Mouse (Mus musculus) limb, embryonic 14.5 days (tissue): Measurements from ENCODE around the gene Ankrd44. TPM values are rescaled to one million over a fixed set of nuclear protein-coding genes. Genes with fewer than 3 reads are reported as not detected.

Source experiments
- ATAC-seq: fragments of 200-750 bp; cut with Nextera tagmentation; 2 replicates; pipeline ENCODE4 v1.8.0; 2017; ENCODE audit warnings: low read depth, moderate number of reproducible peaks, moderate TSS enrichment; ENCODE audit not compliant: low FRiP score
- DNase-seq: peaks from one replicate; pipeline ENCODE4 v3.0.0-alpha.2; 2015; ENCODE audit warnings: low spot score
- H3K27ac ChIP-seq: fragments of 300-500 bp; sonication (generic); replicated peaks from 2 replicates; pipeline ENCODE4 v1.5.1; 2014; ENCODE audit warnings: low read depth, mild to moderate bottlenecking, low read length, moderate library complexity, mixed read lengths
- H3K27me3 ChIP-seq: fragments of 300-500 bp; sonication (generic); 2 replicates; pipeline ENCODE4 v1.6.1; 2014; ENCODE audit warnings: low read length, mixed read lengths; ENCODE audit not compliant: control insufficient read depth, insufficient read depth
- H3K36me3 ChIP-seq: fragments of 300-500 bp; sonication (generic); 2 replicates; pipeline ENCODE4 v1.6.1; 2014; ENCODE audit warnings: mild to moderate bottlenecking, low read length, moderate library complexity, mixed read lengths; ENCODE audit not compliant: control insufficient read depth, insufficient read depth
- H3K4me1 ChIP-seq: fragments of 300-500 bp; sonication (generic); 2 replicates; pipeline ENCODE4 v1.6.1; 2014; ENCODE audit warnings: antibody characterized with exemption, low read length, mixed read lengths; ENCODE audit not compliant: control insufficient read depth, insufficient read depth
- H3K4me2 ChIP-seq: fragments of 300-500 bp; sonication (generic); replicated peaks from 2 replicates; pipeline ENCODE4 v1.6.1; 2014; ENCODE audit warnings: low read depth, mild to moderate bottlenecking, low read length, moderate library complexity; ENCODE audit not compliant: severe bottlenecking
- H3K4me3 ChIP-seq: fragments of 300-500 bp; sonication (generic); replicated peaks from 2 replicates; pipeline ENCODE4 v1.5.1; 2014; ENCODE audit warnings: low read length
- H3K9ac ChIP-seq: fragments of 300-500 bp; sonication (generic); 2 replicates; pipeline ENCODE4 v1.6.1; 2014; ENCODE audit warnings: mild to moderate bottlenecking, low read depth, low read length, moderate library complexity; ENCODE audit not compliant: severe bottlenecking
- H3K9me3 ChIP-seq: fragments of 300-500 bp; sonication (generic); 2 replicates; pipeline ENCODE4 v1.6.1; 2016; ENCODE audit warnings: low read length; ENCODE audit not compliant: control insufficient read depth
- POLR2A ChIP-seq: fragments of 200-500 bp; IDR thresholded peaks from 2 replicates; pipeline ENCODE4 v1.8.0; 2012; ENCODE audit warnings: inconsistent platforms, mild to moderate bottlenecking, moderate library complexity, borderline replicate concordance; ENCODE audit not compliant: insufficient read depth, insufficient read length; ENCODE audit errors: extremely low read depth
- WGBS: fragments of 180-500 bp; shearing (Covaris S2); extraction: QIAGEN DNeasy Blood & Tissue Kit; methylation state at CpG from one replicate; pipeline ENCODE4 v1.1.7; 2014; 5-methylcytosine and 5-hydroxymethylcytosine counted together
- polyA plus RNA-seq, 2 experiments: library from polyadenylated mRNA; depleted of rRNA in 1 of 2; stranded (reverse) in 1 of 2; unstranded in 1 of 2; fragments of >200 nt; fragmentation: Nextera tagmentation in 1 of 2; extraction: Ambion mirVana in 1 of 2; gene quantifications; 2 replicates each; pipeline versions ENCODE4 v1.2.1 to v1.2.3; 2012 to 2014

Gene Ankrd44
- polyA plus RNA-seq, 2 experiments: 23.5 to 38.8 TPM

DNA sequence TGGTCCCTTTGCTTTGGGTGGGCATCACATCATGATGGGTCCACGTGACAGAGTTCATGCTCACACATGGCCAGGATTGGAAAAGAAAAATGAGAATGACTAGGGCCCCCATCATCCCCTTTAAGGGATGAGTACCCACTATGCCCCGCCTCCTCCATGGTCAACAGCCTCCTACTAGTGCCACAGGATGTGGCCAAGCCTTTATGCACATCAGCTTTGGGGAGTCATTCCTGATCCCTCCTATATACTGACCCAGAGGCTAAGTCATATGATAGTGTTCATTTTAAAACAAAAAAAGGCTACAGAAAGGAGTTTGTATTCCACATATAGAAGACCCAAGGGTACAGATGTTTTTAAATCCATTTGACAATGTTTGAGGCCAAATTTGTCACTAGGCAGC, 287.1 kb downstream of the Ankrd44 start:
- no peaks in the 10 kb centered on the region for H3K4me1 ChIP-seq

DNA sequence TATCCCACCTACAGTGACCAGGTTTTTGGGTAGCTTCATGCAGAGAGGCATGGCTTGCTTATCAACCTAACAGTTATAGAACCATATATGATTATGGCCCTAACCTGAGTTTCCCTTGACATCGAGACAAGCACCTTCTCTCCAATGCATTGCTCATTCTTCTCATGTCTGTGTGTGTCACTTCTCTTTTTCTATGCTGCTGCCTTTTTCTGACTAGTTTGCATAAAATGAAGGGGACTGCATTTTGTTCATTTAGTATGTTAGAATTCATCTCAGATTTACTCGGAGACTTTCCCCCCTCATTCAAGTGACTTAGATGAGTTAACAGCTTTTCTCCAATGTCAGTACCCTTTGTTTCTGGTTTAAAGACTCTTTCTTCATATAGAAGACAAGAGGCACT, 288.8 kb downstream of the Ankrd44 start:
- Histone ChIP-seq H3K4me1 (no peaks in the 10 kb centered on the region), H3K4me3 (no peak overlapping the region), H3K9ac (no peak overlapping the region), H3K27me3 (no peaks in the 10 kb centered on the region), H3K9me3 (no peaks in the 10 kb centered on the region), H3K4me2 (no peak overlapping the region), H3K36me3 (no peaks in the 10 kb centered on the region), H3K27ac (no peak overlapping the region)
- WGBS: 90% methylated on average over 2 of the region's 2 CpGs
- no peak for TF ChIP-seq POLR2A
- no peak for ATAC-seq
- DNase-seq: no peak

More for the DNA sequence above, 287.1 kb downstream of the Ankrd44 start:
- no peak for TF ChIP-seq POLR2A
- Histone ChIP-seq H3K9ac (no peak overlapping the region), H3K4me3 (no peak overlapping the region), H3K36me3 (0 out of 2 replicates have a peak, but pooled peaks cover 2% of the 10 kb centered on the region), H3K9me3 (no peaks in the 10 kb centered on the region), H3K27me3 (no peaks in the 10 kb centered on the region), H3K4me2 (no peak overlapping the region), H3K27ac (no peak overlapping the region)
- WGBS: 86% methylated on average over 2 of the region's 2 CpGs
- DNase-seq (no peak), ATAC-seq (no peak)

DNA sequence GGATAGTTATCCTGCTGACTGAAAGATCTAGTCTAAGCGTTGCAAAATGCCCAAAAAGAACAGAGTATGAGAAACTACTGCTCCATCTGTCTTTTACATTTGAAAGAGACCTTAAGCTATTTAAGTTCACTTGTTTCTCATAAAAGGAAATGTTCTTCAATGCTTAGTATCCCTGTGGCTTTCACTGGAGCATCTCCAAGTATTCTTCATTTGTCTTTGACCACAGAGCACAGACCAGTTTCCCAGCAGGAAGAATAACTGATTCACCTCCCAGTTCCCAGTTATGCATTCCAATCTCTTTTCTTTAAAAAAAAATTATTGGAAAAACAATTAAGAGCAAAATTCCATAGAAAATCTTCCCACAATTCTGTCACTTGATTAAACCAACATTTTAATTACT, 297.1 kb downstream of the Ankrd44 start:
- no peak for TF ChIP-seq POLR2A
- H3K4me2 ChIP-seq: no peak overlapping the region
- H3K9me3 ChIP-seq: no peaks in the 10 kb centered on the region
- no peak for ATAC-seq
- H3K27ac ChIP-seq: no peak overlapping the region
- H3K4me1 ChIP-seq: no peaks in the 10 kb centered on the region
- DNase-seq: peak; percentile 21
- H3K4me3 ChIP-seq: no peak overlapping the region
- 67% methylated on average over 1 of the region's 1 CpGs for WGBS
- H3K9ac ChIP-seq: no peak overlapping the region
- H3K27me3 ChIP-seq: no peaks in the 10 kb centered on the region
- H3K36me3 ChIP-seq: no peaks in the 10 kb centered on the region

DNA sequence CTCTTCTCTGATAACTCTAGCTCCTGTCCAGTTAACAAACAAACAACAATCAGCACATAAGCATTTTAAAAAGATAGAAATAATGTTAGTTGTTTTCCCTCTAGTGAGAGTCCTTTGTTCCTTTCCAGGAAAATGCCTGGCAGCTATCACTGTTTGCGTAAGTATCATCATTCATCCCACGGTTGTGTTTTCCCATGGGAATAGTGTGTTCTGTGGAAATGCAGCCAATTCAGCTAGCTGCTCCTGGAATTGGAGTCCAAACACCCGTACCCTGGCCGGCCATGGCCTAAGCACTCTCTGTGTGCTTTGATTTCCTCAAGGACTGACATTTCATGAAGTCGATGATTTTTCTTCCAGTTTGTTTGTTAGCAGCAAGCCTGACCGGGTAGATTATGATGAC, 311.2 kb downstream of the Ankrd44 start:
- WGBS: 89% methylated on average over 6 of the region's 6 CpGs
- Histone ChIP-seq H3K36me3 (no peaks in the 10 kb centered on the region), H3K9me3 (no peaks in the 10 kb centered on the region), H3K4me2 (no peak overlapping the region), H3K4me1 (no peaks in the 10 kb centered on the region), H3K27ac (no peak overlapping the region), H3K4me3 (no peak overlapping the region), H3K9ac (no peak overlapping the region), H3K27me3 (no peaks in the 10 kb centered on the region)
- no peak for ATAC-seq
- no peak for TF ChIP-seq POLR2A
- no peak for DNase-seq

DNA sequence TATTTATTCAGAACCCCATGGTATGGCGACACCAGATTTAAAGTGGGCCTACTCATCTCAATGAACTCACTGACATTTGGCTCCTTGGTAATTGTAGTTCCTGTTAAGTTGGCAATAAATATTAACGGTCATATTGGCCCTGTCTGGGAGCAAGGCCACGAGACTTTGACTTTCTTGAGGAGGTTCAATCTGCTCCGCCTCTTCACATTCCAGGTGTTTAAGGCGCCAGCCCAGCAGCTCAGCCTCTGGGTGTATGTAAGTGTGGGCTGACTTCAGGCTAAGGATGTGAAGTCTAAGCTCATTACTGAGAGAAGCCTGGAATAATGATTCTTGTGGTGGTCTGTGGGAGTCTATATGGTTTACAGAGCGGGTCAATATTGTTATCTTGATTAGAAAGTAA, 313.8 kb downstream of the Ankrd44 start:
- Histone ChIP-seq H3K4me1 (no peaks in the 10 kb centered on the region), H3K36me3 (no peaks in the 10 kb centered on the region), H3K4me3 (no peak overlapping the region), H3K27me3 (no peaks in the 10 kb centered on the region), H3K27ac (no peak overlapping the region), H3K9me3 (no peaks in the 10 kb centered on the region), H3K4me2 (no peak overlapping the region), H3K9ac (no peak overlapping the region)
- 53% methylated on average over 6 of the region's 6 CpGs for WGBS
- no peak for ATAC-seq
- DNase-seq: no peak
- TF ChIP-seq POLR2A: no peak

DNA sequence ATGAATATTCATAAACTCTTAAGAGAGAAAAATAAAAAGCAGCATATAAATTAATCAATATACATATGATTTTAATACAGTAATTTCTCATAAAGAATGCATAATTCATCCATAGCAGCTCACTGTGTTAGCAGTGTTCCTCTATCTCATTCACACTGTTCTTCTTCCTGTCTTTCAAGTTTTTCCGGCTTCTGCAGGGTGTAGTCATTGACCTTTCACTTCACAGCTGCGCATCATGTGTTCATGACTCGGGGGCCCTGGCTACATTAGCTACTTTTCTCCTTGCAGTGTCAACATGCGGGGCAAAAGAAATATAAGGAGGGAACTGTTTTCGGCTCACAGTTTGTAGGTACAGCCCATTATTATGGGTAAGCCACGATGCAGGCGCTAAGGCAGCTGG, 314.3 kb downstream of the Ankrd44 start:
- Histone ChIP-seq H3K4me1 (no peaks in the 10 kb centered on the region), H3K4me2 (no peak overlapping the region), H3K27ac (no peak overlapping the region), H3K9me3 (no peaks in the 10 kb centered on the region), H3K36me3 (no peaks in the 10 kb centered on the region), H3K9ac (no peak overlapping the region), H3K4me3 (no peak overlapping the region), H3K27me3 (no peaks in the 10 kb centered on the region)
- no peak for TF ChIP-seq POLR2A
- peak; percentile 9 for DNase-seq
- ATAC-seq: no peak
- WGBS: 60% methylated on average over 7 of the region's 7 CpGs
